Mouse (Mus musculus) C2C12 (cell line): ENCODE results near the gene Dcdc2a. TPM values are rescaled to one million over a fixed set of nuclear protein-coding genes. Genes with fewer than 3 reads are reported as not detected.

ENCODE experiments used
- H3K27me3 ChIP-seq: one replicate; pipeline ENCODE4 v1.6.1; 2011; ENCODE audit not compliant: control insufficient read depth, insufficient read depth, insufficient read length
- H3K36me3 ChIP-seq: one replicate; pipeline ENCODE4 v1.6.1; 2011; ENCODE audit not compliant: control insufficient read depth, insufficient read depth
- H3K4me3 ChIP-seq: one replicate; pipeline ENCODE4 v1.5.1; 2011; ENCODE audit warnings: mild to moderate bottlenecking, control low read depth; ENCODE audit not compliant: poor library complexity, insufficient read depth, severe bottlenecking
- H3K79me2 ChIP-seq: one replicate; pipeline ENCODE4 v1.6.1; 2011; ENCODE audit not compliant: control insufficient read depth, insufficient read depth
- H3K79me3 ChIP-seq: one replicate; pipeline ENCODE4 v1.6.1; 2011; ENCODE audit warnings: low read depth, control low read depth
- H3ac ChIP-seq: one replicate; pipeline ENCODE3; 2011; ENCODE audit warnings: low read depth; ENCODE audit not compliant: control insufficient read depth, insufficient read length
- CEBPB ChIP-seq: IDR thresholded peaks from one replicate; pipeline ENCODE4 v1.6.1; 2011; ENCODE audit warnings: low read depth, mild to moderate bottlenecking, control low read depth, moderate library complexity
- CTCF ChIP-seq: IDR thresholded peaks from one replicate; pipeline ENCODE4 v1.5.1; 2011; ENCODE audit not compliant: control insufficient read depth, insufficient read depth, insufficient read length
- FOSL1 ChIP-seq: IDR thresholded peaks from one replicate; pipeline ENCODE4 v1.8.0; 2011; ENCODE audit warnings: mild to moderate bottlenecking, low read length; ENCODE audit not compliant: poor library complexity, insufficient read depth, severe bottlenecking
- MAX ChIP-seq: IDR thresholded peaks from one replicate; pipeline ENCODE4 v1.6.1; 2011; ENCODE audit warnings: mild to moderate bottlenecking, control low read depth
- MYOD1 ChIP-seq: IDR thresholded peaks from one replicate; pipeline ENCODE4 v1.6.1; 2011; ENCODE audit warnings: low read depth; ENCODE audit not compliant: control insufficient read depth, insufficient read length
- MYOG ChIP-seq: IDR thresholded peaks from one replicate; pipeline ENCODE4 v1.6.1; 2011; ENCODE audit not compliant: control insufficient read depth, insufficient read length; ENCODE audit errors: extremely low read depth
- USF1 ChIP-seq: IDR thresholded peaks from one replicate; pipeline ENCODE4 v1.6.1; 2011; ENCODE audit warnings: low read depth, mild to moderate bottlenecking, control low read depth, moderate library complexity
- polyA plus RNA-seq: library from polyadenylated mRNA; unstranded; fragments of >200 nt; fragmentation: generic; extraction: Trizol; gene quantifications from one replicate; pipeline ENCODE4 v1.2.1, GENCODE M21; 2012; ENCODE audit warnings: missing spikeins

Gene Dcdc2a
- polyA plus RNA-seq, 1 experiment = not detected

GRCm38 (mm10) chr13:25143066-25143465 lies 87.3 kb downstream of the Dcdc2a start:
- Histone ChIP-seq H3K79me2 (no peaks in the 10 kb centered on the region), H3K36me3 (no peaks in the 10 kb centered on the region), H3K27me3 (no peaks in the 10 kb centered on the region), H3K4me3 (no peak overlapping the region), H3K79me3 (no peaks in the 10 kb centered on the region), H3ac (no peak overlapping the region)
- no peak for TF ChIP-seq CTCF
- TF ChIP-seq MYOD1 = no peak
- no peak for TF ChIP-seq USF1
- no peak for TF ChIP-seq MAX

GRCm38 (mm10) chr13:25144093-25144492 lies 88.3 kb downstream of the Dcdc2a start:
- no peak overlapping the region for H3ac ChIP-seq
- no peaks in the 10 kb centered on the region for H3K79me3 ChIP-seq
- H3K4me3 ChIP-seq = no peak overlapping the region
- H3K79me2 ChIP-seq = no peaks in the 10 kb centered on the region
- TF ChIP-seq CEBPB = no peak
- no peak for TF ChIP-seq MYOD1
- TF ChIP-seq USF1 = no peak
- no peak for TF ChIP-seq MAX
- no peak for TF ChIP-seq CTCF
- TF ChIP-seq FOSL1 = no peak
- no peak for TF ChIP-seq MYOG
- H3K27me3 ChIP-seq = no peaks in the 10 kb centered on the region
- no peaks in the 10 kb centered on the region for H3K36me3 ChIP-seq

- H3K36me3 ChIP-seq = no peaks in the 10 kb centered on the region
- TF ChIP-seq CTCF (no peak), MAX (no peak), USF1 (no peak), FOSL1 (no peak), MYOG (no peak), CEBPB (no peak), MYOD1 (no peak)
- H3K79me3 ChIP-seq = no peaks in the 10 kb centered on the region
- no peak overlapping the region for H3K4me3 ChIP-seq
- no peaks in the 10 kb centered on the region for H3K27me3 ChIP-seq
- H3K79me2 ChIP-seq = no peaks in the 10 kb centered on the region
- no peak overlapping the region for H3ac ChIP-seq
These were observed 90.4 kb downstream of the Dcdc2a start for GRCm38 (mm10) chr13:25146232-25146631.

GRCm38 (mm10) chr13:25150154-25150781 lies 94.5 kb downstream of the Dcdc2a start:
- no peak overlapping the region for H3ac ChIP-seq
- TF ChIP-seq USF1 (no peak), MYOD1 (no peak), CTCF (no peak), MYOG (no peak), MAX (no peak), CEBPB (no peak), FOSL1 (no peak)
- H3K79me3 ChIP-seq = no peaks in the 10 kb centered on the region
- H3K36me3 ChIP-seq = no peaks in the 10 kb centered on the region
- no peaks in the 10 kb centered on the region for H3K79me2 ChIP-seq
- no peak overlapping the region for H3K4me3 ChIP-seq
- H3K27me3 ChIP-seq = no peaks in the 10 kb centered on the region

GRCm38 (mm10) chr13:25150861-25151260 lies 95.1 kb downstream of the Dcdc2a start:
- Histone ChIP-seq H3K4me3 (no peak overlapping the region), H3K36me3 (no peaks in the 10 kb centered on the region), H3K27me3 (no peaks in the 10 kb centered on the region), H3K79me3 (no peaks in the 10 kb centered on the region), H3ac (no peak overlapping the region), H3K79me2 (no peaks in the 10 kb centered on the region)
- TF ChIP-seq MAX (no peak), MYOD1 (no peak), FOSL1 (no peak), CEBPB (no peak), CTCF (no peak), MYOG (no peak), USF1 (no peak)

GRCm38 (mm10) chr13:25159917-25160316 lies 104.1 kb downstream of the Dcdc2a start:
- no peak overlapping the region for H3ac ChIP-seq
- TF ChIP-seq CEBPB (no peak), MYOG (no peak), USF1 (no peak)
- no peaks in the 10 kb centered on the region for H3K79me3 ChIP-seq
- no peaks in the 10 kb centered on the region for H3K27me3 ChIP-seq
- no peaks in the 10 kb centered on the region for H3K79me2 ChIP-seq
- H3K4me3 ChIP-seq = no peak overlapping the region
- no peaks in the 10 kb centered on the region for H3K36me3 ChIP-seq
